Mouse (Mus musculus): ENCODE measurements around the gene Dph7.
A peak's percentile ranks its signal among the peaks of the same experiment; 100 is the strongest.
"Not testable (repeated sequence)": the region's sequence is repeated elsewhere in the genome, so short reads cannot be mapped to it uniquely, and the experiment has no call there.

The Dph7 gene

DNA sequence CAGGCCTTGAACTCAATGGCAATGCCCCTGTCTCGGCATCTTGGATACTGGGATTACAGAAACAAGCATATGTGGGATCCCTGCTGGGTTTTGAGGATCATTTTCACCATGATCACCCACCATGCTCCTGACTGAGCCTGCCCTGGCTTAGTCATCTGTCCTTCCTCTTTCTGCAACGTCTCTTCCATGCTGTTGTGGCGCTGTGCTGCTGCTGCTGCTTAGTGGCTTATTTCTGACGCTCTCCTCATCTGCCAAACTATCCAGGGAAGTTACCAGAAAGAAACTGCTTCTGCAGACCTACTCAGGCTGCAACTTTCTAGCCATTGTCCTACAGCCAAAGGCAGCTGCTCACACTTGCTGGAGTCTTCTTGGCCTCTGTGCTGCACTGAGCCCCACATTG, 8.2 kb downstream of the Dph7 start:
- no peak for DNase-seq (ENCODE audit: low read depth)

GRCm38 (mm10) chr2:24974452-24974851, 12.3 kb downstream of the Dph7 start:
- not testable (repeated sequence) for DNase-seq (ENCODE audit: low read depth)

DNA sequence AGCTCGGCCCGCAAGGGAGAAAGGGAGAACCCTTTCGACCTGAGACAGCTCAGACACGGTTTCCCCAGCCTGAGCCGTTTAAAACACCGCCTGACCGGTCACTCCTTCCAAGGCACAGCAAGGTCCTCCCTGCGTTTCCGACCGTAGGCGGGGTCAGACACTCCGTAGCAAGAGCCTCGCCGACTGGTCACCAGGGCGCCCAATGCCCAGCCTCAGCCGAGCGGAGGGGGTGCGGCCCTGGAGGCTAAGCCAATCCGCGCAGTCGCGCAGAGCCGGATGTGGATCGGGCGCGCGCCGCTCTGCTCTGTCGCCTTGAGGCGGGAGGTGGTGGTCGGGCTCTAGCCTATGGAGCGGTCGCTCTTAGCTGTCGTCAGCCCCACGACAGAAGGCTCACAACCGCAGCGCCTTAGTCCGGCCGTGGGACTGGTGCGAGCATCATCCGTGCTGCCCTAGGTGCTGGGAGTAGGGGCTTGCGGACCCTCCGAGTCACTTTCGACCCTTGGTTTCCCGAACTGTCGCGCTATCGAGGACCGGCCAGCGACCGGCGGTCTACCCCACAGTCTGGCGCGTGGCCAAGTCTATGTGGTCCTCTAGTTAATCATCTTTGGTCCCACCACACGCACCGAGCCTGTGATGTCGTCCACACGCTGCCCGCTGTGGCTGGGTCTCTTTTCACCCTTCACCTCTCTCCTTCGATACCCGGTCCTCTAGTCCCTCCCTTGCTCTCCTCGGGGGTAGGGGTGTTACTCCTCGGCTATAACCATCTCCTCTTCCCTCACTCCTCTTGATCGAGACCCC, 12.9 kb downstream of the Dph7 start, which contains the start of gene Mrpl41:
Gene Mrpl41 (minus strand): TSS at position 193 of the 798 bp plus-strand sequence.
- DNase-seq (ENCODE audit: low read depth): peak; percentile 96

DNA sequence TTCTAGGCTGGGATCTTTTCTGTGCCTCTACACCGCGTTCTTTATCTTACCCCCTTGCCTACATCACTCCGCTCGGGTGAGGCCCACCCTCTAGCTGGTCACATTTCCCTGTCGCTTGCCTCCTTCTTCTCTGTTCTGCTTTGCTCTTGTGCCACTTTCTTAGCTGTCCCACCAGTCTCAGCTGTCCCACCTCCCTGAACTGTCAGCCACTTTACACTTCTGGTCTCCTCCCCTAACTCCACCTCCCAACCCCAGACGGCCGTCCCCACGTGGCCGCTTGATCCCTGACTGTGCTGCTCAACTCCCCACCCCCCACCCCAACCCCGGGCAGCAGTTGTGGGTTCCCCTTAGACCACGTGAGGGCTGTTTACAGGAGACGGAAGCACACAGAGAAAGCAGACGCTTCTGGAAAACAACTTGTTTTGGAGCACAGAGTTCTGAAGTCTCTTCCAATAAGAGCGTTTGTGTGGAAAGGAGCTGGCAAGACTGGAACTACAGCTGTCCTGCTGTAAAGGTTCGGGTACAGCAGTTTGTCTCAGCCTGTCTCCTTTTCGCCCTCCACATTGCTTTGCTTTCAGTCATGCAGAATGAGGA, 13.6 kb downstream of the Dph7 start, which contains the start of gene Pnpla7:
Gene Pnpla7 (plus strand): TSS at position 330 of the 594 bp plus-strand sequence.
- DNase-seq (ENCODE audit: low read depth): peak; percentile 95

DNA sequence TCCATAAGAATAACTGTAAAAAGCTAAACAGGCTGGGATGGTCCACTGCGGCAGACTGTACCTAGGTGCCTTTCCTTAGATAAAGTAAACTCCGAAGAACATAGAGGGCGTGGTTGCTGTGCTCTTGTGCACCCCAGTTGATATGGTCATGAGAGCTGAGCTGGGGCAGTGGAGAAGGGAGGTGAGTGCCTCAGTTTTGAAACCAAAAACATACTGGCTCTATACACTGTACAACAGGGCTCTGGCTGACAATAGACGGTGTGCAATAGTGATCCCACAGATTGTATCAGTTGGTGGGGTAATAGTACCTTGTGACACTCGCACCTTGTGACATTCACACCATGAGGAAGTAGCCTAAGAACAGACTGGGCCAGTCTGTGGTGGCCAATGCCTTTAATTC, 14.8 kb downstream of the Dph7 start:
- DNase-seq (ENCODE audit: low read depth): peak; percentile 49

GRCm38 (mm10) chr2:24987762-24988161, 25.6 kb downstream of the Dph7 start:
- no peak for DNase-seq (ENCODE audit: low read depth)

DNA sequence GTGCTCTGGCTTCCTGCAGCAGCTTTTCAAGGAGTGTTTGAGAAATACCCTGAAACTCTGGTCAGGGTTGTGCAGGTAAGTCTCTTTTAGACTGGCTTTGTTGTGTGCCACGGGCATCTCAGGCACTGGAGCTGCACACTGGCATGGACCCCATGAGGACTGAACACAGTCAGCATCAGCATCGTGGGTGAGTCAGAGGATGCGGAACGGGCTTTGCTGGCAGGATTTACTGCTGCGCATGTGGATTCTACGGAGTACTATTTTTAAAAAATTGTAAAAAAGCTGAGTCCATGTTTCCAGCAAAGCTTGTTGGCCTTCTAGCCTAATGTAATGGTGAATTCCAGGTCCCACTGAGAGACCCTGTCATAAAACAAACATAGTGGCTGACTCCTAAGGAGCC, 33.1 kb downstream of the Dph7 start:
- DNase-seq (ENCODE audit: low read depth): no peak

DNA sequence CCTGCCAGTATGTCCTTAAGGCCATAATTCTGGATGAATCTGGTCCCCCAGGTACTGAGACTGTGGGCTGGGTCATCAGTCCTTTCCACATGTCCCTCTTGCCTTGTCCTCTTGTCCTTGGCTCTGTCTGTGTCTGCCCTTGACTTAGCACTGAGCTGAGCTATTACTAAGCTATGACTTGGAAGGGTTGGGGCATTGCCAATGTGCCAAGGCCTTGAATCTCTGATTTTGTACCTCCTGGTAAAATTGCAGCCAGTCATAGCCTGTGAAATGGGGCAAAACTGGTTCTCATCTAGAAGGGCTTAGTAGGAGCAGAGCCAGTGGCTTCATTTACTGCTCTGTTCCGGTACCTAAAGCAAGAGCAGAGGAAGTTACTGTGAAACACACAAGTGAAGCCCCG, 34.3 kb downstream of the Dph7 start:
- no peak for DNase-seq (ENCODE audit: low read depth)

DNA sequence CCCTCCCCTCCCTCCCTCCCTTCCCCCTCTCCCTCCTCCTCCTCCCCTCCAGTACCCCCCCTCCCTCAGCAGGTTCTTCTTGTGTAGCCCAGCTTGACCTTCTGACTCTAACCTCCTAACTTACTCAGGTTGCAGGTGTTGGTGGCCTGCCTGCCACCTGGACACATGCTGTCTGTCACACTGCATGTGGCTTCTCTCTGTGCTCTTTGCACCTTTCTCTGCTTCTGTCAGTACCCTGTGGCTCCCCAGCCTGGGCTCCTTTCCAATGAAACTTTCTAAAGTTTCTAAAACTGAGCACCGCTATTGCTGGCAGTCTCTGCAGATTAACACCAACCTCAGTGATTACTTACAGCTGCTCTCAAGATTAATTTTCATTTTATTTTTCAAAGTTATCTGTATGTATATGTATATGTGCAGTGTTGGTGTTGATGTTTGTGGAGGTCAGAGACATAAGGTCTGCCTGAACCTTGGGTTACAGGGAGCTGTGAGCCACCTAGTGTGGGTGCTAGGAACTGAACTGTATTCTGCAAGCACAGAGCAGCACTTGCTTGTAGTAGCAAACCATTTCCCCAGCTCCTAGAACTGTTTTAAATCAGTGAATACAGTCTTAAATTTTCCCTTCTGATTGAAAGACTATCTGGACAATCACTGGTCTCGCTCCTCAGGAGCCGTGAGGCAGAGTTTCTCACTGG, 38.5 kb downstream of the Dph7 start:
- DNase-seq (ENCODE audit: low read depth): peak; percentile 52

- no peak for DNase-seq (ENCODE audit: low read depth)
Observed at GRCm38 (mm10) chr2:25003946-25004786, 42.0 kb downstream of the Dph7 start.

- no peak for DNase-seq (ENCODE audit: low read depth)
Observed at GRCm38 (mm10) chr2:25006767-25007166, 44.6 kb downstream of the Dph7 start.

DNA sequence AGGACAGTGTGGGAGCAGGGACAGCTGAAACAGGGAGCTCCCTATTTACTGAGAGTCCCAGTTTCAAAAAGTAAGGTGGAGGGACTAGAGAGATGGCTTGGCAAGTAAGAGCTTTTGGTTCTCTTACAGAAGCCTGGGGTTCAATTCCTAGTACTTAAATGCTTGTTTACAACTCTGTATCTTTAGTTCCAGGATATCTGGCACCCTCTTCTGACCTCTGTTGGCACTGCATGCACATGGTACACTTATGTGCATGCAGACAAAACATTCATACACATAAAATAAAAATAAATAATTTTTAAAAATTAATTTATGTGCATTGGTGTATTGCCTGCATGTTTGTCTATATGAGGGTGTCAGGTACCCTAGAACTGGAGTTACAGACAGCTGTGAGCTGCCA, 46.0 kb downstream of the Dph7 start:
- peak; percentile 53 for DNase-seq (ENCODE audit: low read depth)

Data from induced T-regulatory cell, adult 2 months (primary cell).